Mouse (Mus musculus): ENCODE measurements around the gene Eva1c. TPM values are rescaled to one million over a fixed set of nuclear protein-coding genes. Genes with fewer than 3 reads are reported as not detected.

Eva1c gene
- total and polyA plus RNA-seq, 3 experiments: 0.16 TPM; not detected in 2

DNA sequence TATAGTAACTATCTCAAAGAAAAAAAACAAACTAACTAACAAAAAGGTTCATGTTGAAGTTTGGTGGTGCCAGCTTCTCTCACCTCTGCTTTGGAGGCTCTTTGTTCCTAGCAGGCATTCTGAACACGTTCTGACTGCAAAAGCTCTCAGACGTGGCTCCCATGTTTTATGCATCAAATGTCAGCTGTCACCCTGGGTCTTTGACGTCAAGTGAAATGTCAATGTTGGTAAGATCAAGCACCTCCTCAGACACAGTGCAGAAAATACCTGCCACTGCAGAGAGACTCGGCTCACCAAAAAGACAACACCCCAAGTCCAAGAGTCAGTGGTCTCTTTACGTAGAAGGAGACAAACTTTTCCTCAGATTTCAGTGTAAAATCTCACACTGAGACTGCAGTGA, 48.0 kb downstream of the Eva1c start:
- H3K27me3 ChIP-seq (ENCODE audit: insufficient read depth, low read length): peaks cover 6% of the 10 kb centered on the region

DNA sequence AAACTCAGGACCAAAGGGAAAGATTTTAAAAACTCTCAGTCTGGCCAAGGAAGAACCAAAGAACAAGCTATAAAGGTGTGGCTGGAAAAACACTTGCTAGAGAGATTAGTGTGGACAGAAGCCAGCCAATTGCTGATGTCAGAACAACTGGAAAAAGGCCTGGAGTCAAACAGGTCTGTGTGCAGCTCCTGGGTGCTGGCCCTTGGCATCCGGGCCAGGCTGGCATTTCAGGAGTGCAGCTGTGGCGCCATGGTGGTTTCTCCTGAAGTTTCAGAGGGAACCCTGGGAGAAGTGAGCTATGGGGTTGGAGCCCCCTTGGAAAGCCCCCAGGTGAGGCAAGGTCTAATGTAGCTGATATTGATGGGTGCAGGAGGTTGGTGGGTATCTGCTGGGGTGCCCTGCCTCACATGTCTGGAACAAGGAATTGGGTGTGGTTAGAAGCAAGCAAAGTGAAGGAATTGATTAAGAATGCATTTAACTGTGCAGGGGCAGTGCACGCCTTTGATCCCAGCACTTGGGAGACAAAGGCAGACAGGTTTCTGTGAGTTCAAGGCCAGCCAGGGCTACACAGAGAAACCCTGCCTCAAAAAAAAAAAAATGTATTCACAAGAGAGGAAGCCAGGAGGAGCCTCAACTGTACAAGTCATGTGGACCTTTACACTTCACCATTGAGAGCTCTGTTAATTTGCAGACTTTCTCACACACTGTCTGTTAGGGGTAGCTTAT, 51.8 kb downstream of the Eva1c start:
- H3K4me1 ChIP-seq (ENCODE audit: insufficient read depth, low read depth, low read length): no peaks in the 10 kb centered on the region
- no peak overlapping the region for H3K4me3 ChIP-seq (ENCODE audit: low read depth, low read length)
- TF ChIP-seq TAL1 (conservative IDR thresholded peaks at IDR 0.05; ENCODE audit: low read depth, low read length): no peak
- TF ChIP-seq GATA1 (IDR thresholded peaks at IDR 0.05; ENCODE audit: borderline replicate concordance, low read length): no peak
- no peak for TF ChIP-seq POLR2AphosphoS5 (IDR thresholded peaks at IDR 0.05; ENCODE audit: insufficient replicate concordance, low read depth, low read length)
- no peak for TF ChIP-seq GATA2 (IDR thresholded peaks at IDR 0.05; ENCODE audit: borderline replicate concordance, low read depth, low read length)
- TF ChIP-seq CTCF (IDR thresholded peaks at IDR 0.05; ENCODE audit: low read depth, low read length): no peak
- no peaks in the 10 kb centered on the region for H3K36me3 ChIP-seq (replicated peaks)
- ATAC-seq (ENCODE audit: extremely low read depth, insufficient number of reproducible peaks, low FRiP score, poor library complexity, severe bottlenecking): no peak
- DNase-seq (ENCODE audit: low spot score): no peak
- H3K27me3 ChIP-seq (ENCODE audit: insufficient read depth, low read length): no peaks in the 10 kb centered on the region
- no peaks in the 10 kb centered on the region for H3K9me3 ChIP-seq (replicated peaks)

More for the DNA sequence above, 48.0 kb downstream of the Eva1c start:
- Histone ChIP-seq H3K4me3 (ENCODE audit: low read depth, low read length) (no peak overlapping the region), H3K9me3 (replicated peaks) (no peaks in the 10 kb centered on the region), H3K4me1 (ENCODE audit: insufficient read depth, low read depth, low read length) (no peaks in the 10 kb centered on the region), H3K36me3 (replicated peaks) (no peaks in the 10 kb centered on the region)
- ATAC-seq (ENCODE audit: extremely low read depth, insufficient number of reproducible peaks, low FRiP score, poor library complexity, severe bottlenecking): no peak
- DNase-seq (ENCODE audit: low spot score): no peak
- TF ChIP-seq CTCF (IDR thresholded peaks at IDR 0.05; ENCODE audit: low read depth, low read length) (no peak), TAL1 (conservative IDR thresholded peaks at IDR 0.05; ENCODE audit: low read depth, low read length) (no peak), GATA1 (IDR thresholded peaks at IDR 0.05; ENCODE audit: borderline replicate concordance, low read length) (no peak), POLR2AphosphoS5 (IDR thresholded peaks at IDR 0.05; ENCODE audit: insufficient replicate concordance, low read depth, low read length) (no peak), GATA2 (IDR thresholded peaks at IDR 0.05; ENCODE audit: borderline replicate concordance, low read depth, low read length) (no peak)

DNA sequence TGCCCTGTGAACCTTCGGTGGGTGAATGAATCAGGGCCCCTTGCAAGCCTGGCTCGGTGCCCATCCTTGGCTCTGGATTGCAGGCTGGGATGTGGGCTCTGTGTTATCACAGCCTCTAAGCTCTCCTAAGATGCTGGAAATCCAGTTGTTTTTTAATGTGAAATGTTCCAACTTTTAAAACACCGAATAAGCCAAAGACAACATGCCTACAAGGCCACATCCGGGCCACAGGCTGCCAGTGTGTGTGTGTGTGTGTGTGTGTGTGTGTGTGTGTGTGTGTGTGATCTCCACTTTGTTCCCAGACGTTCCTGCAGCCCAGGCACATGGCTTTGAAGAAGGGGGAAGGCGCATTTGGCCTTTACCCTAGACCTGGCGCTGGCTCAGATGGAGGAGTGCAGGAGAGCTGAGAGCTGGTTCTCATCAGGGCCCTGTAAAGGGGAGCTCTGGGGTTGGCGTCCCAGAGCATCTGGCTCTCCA, 56.0 kb downstream of the Eva1c start:
- H3K36me3 ChIP-seq (replicated peaks): no peaks in the 10 kb centered on the region
- no peak for TF ChIP-seq CTCF (IDR thresholded peaks at IDR 0.05; ENCODE audit: low read depth, low read length)
- TF ChIP-seq TAL1 (conservative IDR thresholded peaks at IDR 0.05; ENCODE audit: low read depth, low read length): no peak
- no peak for TF ChIP-seq POLR2AphosphoS5 (IDR thresholded peaks at IDR 0.05; ENCODE audit: insufficient replicate concordance, low read depth, low read length)
- no peak for TF ChIP-seq GATA2 (IDR thresholded peaks at IDR 0.05; ENCODE audit: borderline replicate concordance, low read depth, low read length)
- TF ChIP-seq GATA1 (IDR thresholded peaks at IDR 0.05; ENCODE audit: borderline replicate concordance, low read length): no peak
- H3K27me3 ChIP-seq (ENCODE audit: insufficient read depth, low read length): peaks cover 5% of the 10 kb centered on the region; the same call in 1 of the 2 replicates
- no peaks in the 10 kb centered on the region for H3K9me3 ChIP-seq (replicated peaks)
- H3K4me1 ChIP-seq (ENCODE audit: insufficient read depth, low read depth, low read length): no peaks in the 10 kb centered on the region
- DNase-seq (ENCODE audit: low spot score) (no peak), ATAC-seq (ENCODE audit: extremely low read depth, insufficient number of reproducible peaks, low FRiP score, poor library complexity, severe bottlenecking) (no peak)
- H3K4me3 ChIP-seq (ENCODE audit: low read depth, low read length): no peak overlapping the region

GRCm38 (mm10) chr16:90885351-90885750, 58.8 kb downstream of the Eva1c start:
- Histone ChIP-seq H3K9me3 (replicated peaks) (no peaks in the 10 kb centered on the region), H3K4me1 (ENCODE audit: insufficient read depth, low read depth, low read length) (no peaks in the 10 kb centered on the region), H3K27me3 (ENCODE audit: insufficient read depth, low read length) (peaks cover 5% of the 10 kb centered on the region; the same call in 1 of the 2 replicates), H3K36me3 (replicated peaks) (no peaks in the 10 kb centered on the region), H3K4me3 (ENCODE audit: low read depth, low read length) (no peak overlapping the region)
- TF ChIP-seq TAL1 (conservative IDR thresholded peaks at IDR 0.05; ENCODE audit: low read depth, low read length) (no peak), CTCF (IDR thresholded peaks at IDR 0.05; ENCODE audit: low read depth, low read length) (no peak), POLR2AphosphoS5 (IDR thresholded peaks at IDR 0.05; ENCODE audit: insufficient replicate concordance, low read depth, low read length) (no peak), GATA2 (IDR thresholded peaks at IDR 0.05; ENCODE audit: borderline replicate concordance, low read depth, low read length) (no peak), GATA1 (IDR thresholded peaks at IDR 0.05; ENCODE audit: borderline replicate concordance, low read length) (no peak)
- DNase-seq (ENCODE audit: low spot score): no peak
- ATAC-seq (ENCODE audit: extremely low read depth, insufficient number of reproducible peaks, low FRiP score, poor library complexity, severe bottlenecking): no peak

DNA sequence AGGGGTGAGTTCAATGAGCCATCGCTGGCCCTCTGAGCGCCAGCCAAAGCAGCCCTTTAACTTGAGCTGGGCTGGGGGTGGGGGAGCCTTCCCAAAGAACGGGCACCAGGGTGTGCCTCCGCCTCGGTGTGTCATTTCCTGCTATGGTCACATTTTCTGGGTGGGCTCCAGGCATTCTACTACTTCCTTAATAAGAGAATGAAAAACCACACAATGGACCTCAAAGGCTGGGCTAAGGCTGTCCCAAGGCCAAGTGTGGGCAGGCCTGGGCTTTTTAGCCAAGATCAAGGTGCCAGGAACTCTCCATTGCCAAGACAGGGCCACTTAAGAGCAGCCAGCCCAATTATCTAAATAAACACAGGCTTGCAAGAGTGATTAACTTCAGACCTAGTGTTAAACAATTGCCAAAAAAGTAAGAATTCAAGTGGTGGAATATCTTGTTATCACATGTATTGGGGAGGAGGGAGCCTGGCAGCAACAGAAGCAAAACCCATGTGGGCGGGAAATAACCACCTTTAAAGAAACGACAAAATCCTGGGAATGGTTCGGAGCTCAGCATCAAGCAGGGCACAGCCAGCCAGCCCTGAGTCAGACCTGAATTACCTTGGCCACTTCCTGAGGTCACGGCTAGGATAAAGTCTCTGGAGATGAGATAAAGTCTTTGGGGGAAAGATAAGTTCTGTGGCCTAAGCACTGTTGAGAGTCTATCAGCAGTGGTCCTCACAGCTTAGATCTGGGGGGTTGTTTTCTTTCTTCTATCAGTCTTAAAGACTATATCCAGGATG, 59.5 kb downstream of the Eva1c start:
- ATAC-seq (ENCODE audit: extremely low read depth, insufficient number of reproducible peaks, low FRiP score, poor library complexity, severe bottlenecking) (no peak; the same call in 1 of the 2 replicates), DNase-seq (ENCODE audit: low spot score) (no peak)
- Histone ChIP-seq H3K4me3 (ENCODE audit: low read depth, low read length) (no peak overlapping the region), H3K27me3 (ENCODE audit: insufficient read depth, low read length) (peaks cover 5% of the 10 kb centered on the region; the same call in 1 of the 2 replicates), H3K4me1 (ENCODE audit: insufficient read depth, low read depth, low read length) (no peaks in the 10 kb centered on the region), H3K36me3 (replicated peaks) (no peaks in the 10 kb centered on the region), H3K9me3 (replicated peaks) (no peaks in the 10 kb centered on the region)
- TF ChIP-seq GATA2 (IDR thresholded peaks at IDR 0.05; ENCODE audit: borderline replicate concordance, low read depth, low read length): no peak
- TF ChIP-seq TAL1 (conservative IDR thresholded peaks at IDR 0.05; ENCODE audit: low read depth, low read length): no peak
- TF ChIP-seq CTCF (IDR thresholded peaks at IDR 0.05; ENCODE audit: low read depth, low read length): no peak
- no peak for TF ChIP-seq GATA1 (IDR thresholded peaks at IDR 0.05; ENCODE audit: borderline replicate concordance, low read length)
- no peak for TF ChIP-seq POLR2AphosphoS5 (IDR thresholded peaks at IDR 0.05; ENCODE audit: insufficient replicate concordance, low read depth, low read length)

GRCm38 (mm10) chr16:90890683-90891082, 64.2 kb downstream of the Eva1c start:
- Histone ChIP-seq H3K9me3 (replicated peaks) (no peaks in the 10 kb centered on the region), H3K36me3 (replicated peaks) (no peaks in the 10 kb centered on the region), H3K4me3 (ENCODE audit: low read depth, low read length) (no peak overlapping the region), H3K27me3 (ENCODE audit: insufficient read depth, low read length) (peaks cover 6% of the 10 kb centered on the region; the same call in 1 of the 2 replicates), H3K4me1 (ENCODE audit: insufficient read depth, low read depth, low read length) (no peaks in the 10 kb centered on the region)
- DNase-seq (ENCODE audit: low spot score) (no peak), ATAC-seq (ENCODE audit: extremely low read depth, insufficient number of reproducible peaks, low FRiP score, poor library complexity, severe bottlenecking) (no peak)
- TF ChIP-seq TAL1 (conservative IDR thresholded peaks at IDR 0.05; ENCODE audit: low read depth, low read length): no peak
- no peak for TF ChIP-seq GATA1 (IDR thresholded peaks at IDR 0.05; ENCODE audit: borderline replicate concordance, low read length)
- TF ChIP-seq CTCF (IDR thresholded peaks at IDR 0.05; ENCODE audit: low read depth, low read length): no peak
- TF ChIP-seq GATA2 (IDR thresholded peaks at IDR 0.05; ENCODE audit: borderline replicate concordance, low read depth, low read length): no peak
- TF ChIP-seq POLR2AphosphoS5 (IDR thresholded peaks at IDR 0.05; ENCODE audit: insufficient replicate concordance, low read depth, low read length): no peak
